ENCODE assay signal across 9 mouse cellular contexts in genomic region chrX:143932958-143933357, GRCm38 (mm10). TPM values are rescaled to one million over a fixed set of nuclear protein-coding genes. Genes with fewer than 3 reads are reported as not detected.
A peak's percentile ranks its signal among the peaks of the same experiment; 100 is the strongest.
DNase-seq lines count a peak whose midpoint lies in the region; ATAC-seq and TF ChIP-seq lines count a peak whose summit lies in the region.
"Had no signal": no experiment of that assay in that cellular context is flagged by ENCODE, and none has a peak within 500 bp of the region (broad histone marks: within the 10 kb centered on the region; RNA-seq: fewer than 3 reads in every experiment).

TSS of gene Dcx (minus strand) at chrX:143933311.

- H3K36me3 ChIP-seq in forebrain, embryonic 12.5 days (replicated peaks): no peaks in the 10 kb centered on the region
- no peaks in the 10 kb centered on the region for H3K36me3 ChIP-seq in midbrain, postnatal 0 days (ENCODE audit: insufficient read depth, low read length)
- no peaks in the 10 kb centered on the region for H3K36me3 ChIP-seq in heart, embryonic 12.5 days

- peak; percentile 66 to 70 for DNase-seq in cerebellum, postnatal 14 days
- no peak for DNase-seq in cerebellum, adult 11 months
- peak in 1 of 2 experiments; percentile 13 for DNase-seq in layer of hippocampus, postnatal 25 days (ENCODE audit: extremely low spot score in 1 of 2, low spot score in 1 of 2)
- DNase-seq in midbrain, postnatal 0 days (ENCODE audit: low spot score): peak; percentile 79
- no peak for DNase-seq in adrenal gland, adult (ENCODE audit: inconsistent age in 2 of 2, low spot score in 1 of 2)
- DNase-seq: gastrocnemius, postnatal 14 days had no signal

- no peaks in the 10 kb centered on the region for H3K4me1 ChIP-seq in forebrain, embryonic 12.5 days
- H3K4me1 ChIP-seq in midbrain, postnatal 0 days (ENCODE audit: insufficient read depth, low read length): no peaks in the 10 kb centered on the region
- no peaks in the 10 kb centered on the region for H3K4me1 ChIP-seq in heart, embryonic 12.5 days (replicated peaks)

- peak within 1 kb of the TSS; percentile 57 for H3K9ac ChIP-seq in forebrain, embryonic 12.5 days
- H3K9ac ChIP-seq in midbrain, postnatal 0 days (replicated peaks; ENCODE audit: low read length, poor library complexity, severe bottlenecking): peak within 1 kb of the TSS; percentile 64
- no peak within 1 kb of the TSS for H3K9ac ChIP-seq in heart, embryonic 12.5 days

- no peaks in the 10 kb centered on the region for H3K27me3 ChIP-seq in forebrain, embryonic 12.5 days
- no peaks in the 10 kb centered on the region for H3K27me3 ChIP-seq in midbrain, postnatal 0 days (ENCODE audit: insufficient read depth, low read length)
- no peaks in the 10 kb centered on the region for H3K27me3 ChIP-seq in heart, embryonic 12.5 days (replicated peaks)

- 28% methylated on average over 8 of the region's 8 CpGs for WGBS in forebrain, embryonic 12.5 days
- WGBS in midbrain, postnatal 0 days: 35% methylated on average over 8 of the region's 8 CpGs
- WGBS in heart, embryonic 12.5 days: 54% methylated on average over 8 of the region's 8 CpGs

- ATAC-seq in forebrain, embryonic 12.5 days (ENCODE audit: low FRiP score): peak; percentile 81
- peak; percentile 80 for ATAC-seq in midbrain, postnatal 0 days (ENCODE audit: low FRiP score)
- ATAC-seq in heart, embryonic 12.5 days (ENCODE audit: insufficient number of reproducible peaks, low FRiP score): no peak
- ATAC-seq in cerebellum, adult (ENCODE audit: insufficient number of reproducible peaks, low FRiP score, low TSS enrichment): no peak

- H3K4me3 ChIP-seq in forebrain, embryonic 12.5 days (replicated peaks): peak within 1 kb of the TSS; percentile 39
- peak within 1 kb of the TSS; percentile 43 for H3K4me3 ChIP-seq in midbrain, postnatal 0 days (ENCODE audit: low read depth, low read length)
- H3K4me3 ChIP-seq in heart, embryonic 12.5 days: no peak within 1 kb of the TSS

- TF ChIP-seq CTCF in midbrain, postnatal 0 days (IDR thresholded peaks at IDR 0.05): no peak

- H3K27ac ChIP-seq in forebrain, embryonic 12.5 days: peak within 1 kb of the TSS; percentile 90
- peak within 1 kb of the TSS; percentile 81 for H3K27ac ChIP-seq in midbrain, postnatal 0 days (ENCODE audit: low read depth, low read length)
- no peak within 1 kb of the TSS for H3K27ac ChIP-seq in heart, embryonic 12.5 days (ENCODE audit: poor library complexity, severe bottlenecking)

- H3K4me2 ChIP-seq in forebrain, embryonic 12.5 days: peak within 1 kb of the TSS; percentile 43
- peak within 1 kb of the TSS; percentile 39; the same call in 1 of the 2 replicates for H3K4me2 ChIP-seq in midbrain, postnatal 0 days (ENCODE audit: low read depth, low read length, poor library complexity, severe bottlenecking)
- H3K4me2 ChIP-seq in heart, embryonic 12.5 days: no peak within 1 kb of the TSS

- no peaks in the 10 kb centered on the region for H3K9me3 ChIP-seq in forebrain, embryonic 12.5 days
- no peaks in the 10 kb centered on the region for H3K9me3 ChIP-seq in midbrain, postnatal 0 days (ENCODE audit: low read length)
- no peaks in the 10 kb centered on the region for H3K9me3 ChIP-seq in heart, embryonic 12.5 days (replicated peaks)

RNA-seq across cellular contexts. Expression of gene Dcx, which starts in this region (rescaled TPM):
- 139 and 171 TPM in 2 replicates for polyA plus RNA-seq in forebrain, embryonic 12.5 days (2016; fragmentation: Nextera tagmentation; extraction: Ambion mirVana)
- 10 to 100 TPM; 21.5 to 24.7 TPM for total RNA-seq in layer of hippocampus, postnatal 25 days (2021)
- 245 and 363 TPM in 2 replicates for total RNA-seq in midbrain, postnatal 0 days (2014; rRNA removed)
- polyA plus RNA-seq in midbrain, postnatal 0 days (2015; fragmentation: Nextera tagmentation; extraction: Ambion mirVana): 112 and 134 TPM in 2 replicates
- 0.54 and 0.75 TPM in 2 replicates for polyA plus RNA-seq in heart, embryonic 12.5 days (2016; fragmentation: Nextera tagmentation; extraction: Ambion mirVana)

Comparison
In these comparisons a context has a peak if more than half of its experiments do, and no peak if none do; other contexts are left out.
1. RNA of gene Dcx (polyA plus RNA-seq): 139 to 171 TPM in forebrain, embryonic 12.5 days and 112 to 134 TPM in midbrain, postnatal 0 days; 0.54 to 0.75 TPM in heart, embryonic 12.5 days; every median in the first group is over 10 times any median in the second.
2. DNase-seq: peak in cerebellum, postnatal 14 days (2 of 2) and midbrain, postnatal 0 days (single experiment); none in cerebellum, adult 11 months (single experiment) and adrenal gland, adult (0 of 2).
3. ATAC-seq: peak in forebrain, embryonic 12.5 days (single experiment) and midbrain, postnatal 0 days (single experiment); none in heart, embryonic 12.5 days (single experiment) and cerebellum, adult (single experiment).